Mouse (Mus musculus): ENCODE measurements around the gene Akt2. TPM values are rescaled to one million over a fixed set of nuclear protein-coding genes. Genes with fewer than 3 reads are reported as not detected.
"Not testable (repeated sequence)": the region's sequence is repeated elsewhere in the genome, so short reads cannot be mapped to it uniquely, and the experiment has no call there.

Akt2 gene
- polyA plus RNA-seq, 1 experiment from 2014 or later, result 59.6 TPM

GRCm38 (mm10) chr7:27628816-27629215 is 37.5 kb downstream of the Akt2 start:
- ATAC-seq (ENCODE audit: low read depth); H3K4me2 ChIP-seq; H3K9me3 ChIP-seq; H3K9ac ChIP-seq; H3K4me3 ChIP-seq; H3K4me1 ChIP-seq (replicated peaks); H3K27me3 ChIP-seq; H3K27ac ChIP-seq (replicated peaks): not testable (repeated sequence)
- 94% methylated on average over 7 of the region's 7 CpGs for WGBS
- H3K36me3 ChIP-seq, result peaks cover 83% of the 10 kb centered on the region

GRCm38 (mm10) chr7:27631439-27631838 is 40.1 kb downstream of the Akt2 start:
- no peak for ATAC-seq (ENCODE audit: low read depth)
- H3K27me3 ChIP-seq, result no peaks in the 10 kb centered on the region
- H3K4me3 ChIP-seq, result no peak overlapping the region
- H3K9me3 ChIP-seq, result no peaks in the 10 kb centered on the region
- no peak overlapping the region for H3K9ac ChIP-seq
- H3K4me2 ChIP-seq, result no peak overlapping the region
- WGBS, result 92% methylated on average over 4 of the region's 4 CpGs
- no peak overlapping the region for H3K27ac ChIP-seq (replicated peaks)
- H3K36me3 ChIP-seq, result peaks cover 90% of the 10 kb centered on the region
- H3K4me1 ChIP-seq (replicated peaks), result no peaks in the 10 kb centered on the region

DNA sequence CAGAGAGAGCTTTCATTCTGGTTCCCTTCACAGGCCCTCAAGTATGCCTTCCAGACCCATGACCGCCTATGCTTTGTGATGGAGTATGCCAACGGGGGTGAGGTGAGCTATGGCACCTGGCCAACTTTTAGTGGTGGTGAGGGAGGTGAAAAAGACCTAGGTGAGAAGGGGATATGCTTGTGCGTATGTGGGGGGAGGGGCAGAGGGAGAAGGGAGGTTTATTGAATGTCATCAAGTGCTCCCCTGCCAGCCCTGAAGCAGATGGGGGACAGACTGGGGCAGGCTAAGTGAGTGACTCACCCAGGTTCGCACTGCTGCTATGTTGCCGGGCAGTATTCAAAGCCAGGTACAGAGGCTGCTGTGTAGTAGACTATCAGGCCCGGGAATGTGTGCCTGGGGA is 41.8 kb downstream of the Akt2 start:
- H3K9ac ChIP-seq, result no peak overlapping the region
- ATAC-seq (ENCODE audit: low read depth), result no peak
- no peaks in the 10 kb centered on the region for H3K4me1 ChIP-seq (replicated peaks)
- H3K27me3 ChIP-seq, result no peaks in the 10 kb centered on the region
- no peak overlapping the region for H3K27ac ChIP-seq (replicated peaks)
- peaks cover 90% of the 10 kb centered on the region for H3K36me3 ChIP-seq
- WGBS, result 95% methylated on average over 6 of the region's 6 CpGs
- H3K9me3 ChIP-seq, result no peaks in the 10 kb centered on the region
- H3K4me3 ChIP-seq, result no peak overlapping the region
- no peak overlapping the region for H3K4me2 ChIP-seq

DNA sequence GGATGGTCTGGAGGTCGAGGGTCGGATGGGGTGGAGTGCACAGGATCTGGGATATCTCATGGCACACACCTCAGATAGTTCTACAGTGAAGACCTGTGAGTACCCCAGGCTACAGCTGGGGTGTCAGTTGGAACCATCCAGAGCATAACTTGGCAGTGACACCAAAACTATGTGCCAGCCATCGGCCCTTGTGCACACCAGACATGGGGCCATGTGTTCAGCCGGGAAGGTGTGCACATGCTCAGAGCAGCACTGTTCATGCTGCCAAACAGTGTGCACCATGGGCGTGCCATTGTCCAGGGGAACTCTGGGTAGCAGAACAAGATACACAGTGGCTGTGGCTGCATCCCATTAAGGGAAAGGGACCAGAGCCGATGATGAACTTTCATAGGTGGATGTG is 43.3 kb downstream of the Akt2 start:
- H3K27ac ChIP-seq (replicated peaks), result no peak overlapping the region
- H3K4me1 ChIP-seq (replicated peaks), result no peaks in the 10 kb centered on the region
- no peaks in the 10 kb centered on the region for H3K27me3 ChIP-seq
- WGBS, result 94% methylated on average over 6 of the region's 6 CpGs
- peaks cover 80% of the 10 kb centered on the region for H3K36me3 ChIP-seq
- no peak overlapping the region for H3K4me3 ChIP-seq
- ATAC-seq (ENCODE audit: low read depth), result no peak
- no peak overlapping the region for H3K4me2 ChIP-seq
- H3K9me3 ChIP-seq, result no peaks in the 10 kb centered on the region
- no peak overlapping the region for H3K9ac ChIP-seq

GRCm38 (mm10) chr7:27635094-27635493 is 43.7 kb downstream of the Akt2 start:
- H3K4me2 ChIP-seq; H3K9ac ChIP-seq; H3K4me1 ChIP-seq (replicated peaks); H3K9me3 ChIP-seq; H3K4me3 ChIP-seq; H3K27ac ChIP-seq (replicated peaks); H3K27me3 ChIP-seq: not testable (repeated sequence)
- H3K36me3 ChIP-seq, result peaks cover 81% of the 10 kb centered on the region
- 100% methylated on average over 2 of the region's 2 CpGs for WGBS
- ATAC-seq (ENCODE audit: low read depth), result 0 out of 2 replicates have a peak, but pooled peaks have one; percentile 50

DNA sequence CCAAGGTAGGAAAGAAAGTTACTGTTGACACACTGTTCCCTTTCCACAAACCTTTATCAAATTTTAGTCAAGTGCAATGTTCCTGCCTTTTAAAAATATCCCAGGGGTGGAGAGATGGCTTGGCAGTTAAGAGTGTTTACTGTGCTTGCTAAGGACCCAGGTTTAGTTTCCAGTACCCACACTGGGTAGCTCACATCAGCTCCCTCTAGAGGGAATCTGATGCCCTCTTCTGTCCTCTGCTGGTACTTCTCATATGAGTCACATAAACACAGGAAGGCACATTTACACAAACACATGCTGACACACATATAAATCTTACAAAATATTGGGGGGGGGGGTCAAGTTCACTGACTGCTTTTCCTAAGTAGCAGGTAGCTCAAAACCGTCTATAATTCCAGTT is 53.1 kb downstream of the Akt2 start:
- Histone ChIP-seq H3K4me2 (no peak overlapping the region), H3K27ac (replicated peaks) (no peak overlapping the region), H3K4me1 (replicated peaks) (no peaks in the 10 kb centered on the region), H3K9me3 (no peaks in the 10 kb centered on the region), H3K4me3 (no peak overlapping the region), H3K9ac (no peak overlapping the region), H3K27me3 (no peaks in the 10 kb centered on the region), H3K36me3 (peaks cover 7% of the 10 kb centered on the region)
- WGBS, result 52% methylated on average over 1 of the region's 1 CpGs
- ATAC-seq (ENCODE audit: low read depth), result no peak

GRCm38 (mm10) chr7:27646516-27646915 is 55.2 kb downstream of the Akt2 start:
- H3K9ac ChIP-seq, result no peak overlapping the region
- H3K36me3 ChIP-seq, result no peaks in the 10 kb centered on the region
- WGBS, result 85% methylated on average over 7 of the region's 7 CpGs
- no peaks in the 10 kb centered on the region for H3K4me1 ChIP-seq (replicated peaks)
- no peak overlapping the region for H3K27ac ChIP-seq (replicated peaks)
- H3K4me2 ChIP-seq, result no peak overlapping the region
- H3K27me3 ChIP-seq, result no peaks in the 10 kb centered on the region
- no peak overlapping the region for H3K4me3 ChIP-seq
- no peaks in the 10 kb centered on the region for H3K9me3 ChIP-seq
- ATAC-seq (ENCODE audit: low read depth), result no peak

- Histone ChIP-seq H3K27ac (replicated peaks) (no peak overlapping the region), H3K9me3 (no peaks in the 10 kb centered on the region), H3K9ac (no peak overlapping the region), H3K4me2 (no peak overlapping the region), H3K36me3 (no peaks in the 10 kb centered on the region), H3K4me3 (no peak overlapping the region), H3K27me3 (peaks cover 4% of the 10 kb centered on the region), H3K4me1 (replicated peaks) (no peaks in the 10 kb centered on the region)
- WGBS, result 82% methylated on average over 6 of the region's 6 CpGs
- ATAC-seq (ENCODE audit: low read depth), result no peak
Observed at GRCm38 (mm10) chr7:27647281-27648002, 56.1 kb downstream of the Akt2 start.

DNA sequence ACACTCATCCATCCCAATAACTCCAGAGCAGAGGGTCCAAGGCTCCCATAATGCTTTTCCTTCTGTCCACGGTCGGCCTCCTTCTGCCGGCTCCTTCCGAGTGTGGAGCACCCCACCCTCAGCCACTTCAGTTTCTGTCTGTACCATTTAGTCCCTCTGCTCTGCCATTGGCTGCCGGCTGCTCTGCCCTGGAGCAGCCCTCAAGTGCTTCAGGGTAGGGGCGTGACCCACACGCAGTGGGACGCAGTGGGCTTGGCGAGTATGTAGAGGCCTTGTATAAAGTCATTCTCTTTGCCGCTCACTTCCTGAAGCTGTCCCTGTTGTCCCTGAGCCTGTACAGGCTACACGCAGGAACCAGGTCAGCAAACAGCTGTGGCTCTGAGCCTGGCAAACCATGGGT is 58.4 kb downstream of the Akt2 start:
- 93% methylated on average over 11 of the region's 11 CpGs for WGBS
- no peak for ATAC-seq (ENCODE audit: low read depth)

DNA sequence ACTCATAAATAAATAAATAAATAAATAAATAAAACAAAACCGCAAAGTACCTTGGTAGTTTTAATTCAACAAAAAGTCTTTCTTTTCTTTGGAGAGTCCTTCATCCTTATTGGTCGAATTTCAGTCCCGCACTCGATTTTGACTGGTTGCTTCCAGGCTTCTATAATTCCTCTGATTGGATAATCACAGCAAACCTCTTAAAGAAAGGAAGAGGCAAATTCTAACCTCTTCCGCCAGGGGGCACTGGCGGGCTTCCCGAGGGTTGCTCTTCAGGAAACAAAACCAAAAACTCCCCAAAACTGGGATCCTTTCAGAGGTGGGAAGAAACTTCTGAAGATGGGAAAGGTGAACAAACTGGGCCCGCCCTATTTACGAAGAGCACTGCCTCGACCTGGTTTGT is 59.6 kb downstream of the Akt2 start:
- 8% methylated on average over 10 of the region's 10 CpGs for WGBS
- ATAC-seq (ENCODE audit: low read depth), result no peak
- H3K4me2 ChIP-seq, result no peak overlapping the region

More for the DNA sequence above, 58.4 kb downstream of the Akt2 start:
- no peak overlapping the region for H3K27ac ChIP-seq (replicated peaks)
- no peak overlapping the region for H3K4me2 ChIP-seq
- peaks cover 17% of the 10 kb centered on the region for H3K4me1 ChIP-seq (replicated peaks)
- no peak overlapping the region for H3K4me3 ChIP-seq
- no peaks in the 10 kb centered on the region for H3K9me3 ChIP-seq
- no peaks in the 10 kb centered on the region for H3K36me3 ChIP-seq
- H3K27me3 ChIP-seq, result peaks cover 11% of the 10 kb centered on the region
- no peak overlapping the region for H3K9ac ChIP-seq

GRCm38 (mm10) chr7:27653681-27654437 is 62.5 kb downstream of the Akt2 start, which contains the start of gene Ttc9b:
Ttc9b (plus strand) TSS chr7:27653915.
- peak; percentile 76 for ATAC-seq (ENCODE audit: low read depth)
- Histone ChIP-seq H3K27me3 (peaks cover 37% of the 10 kb centered on the region), H3K4me2 (peak within 1 kb of the TSS; percentile 73), H3K9me3 (no peaks in the 10 kb centered on the region), H3K27ac (replicated peaks) (peak within 1 kb of the TSS; percentile 95), H3K36me3 (peaks cover 36% of the 10 kb centered on the region), H3K4me3 (peak within 1 kb of the TSS; percentile 67), H3K4me1 (replicated peaks) (peaks cover 30% of the 10 kb centered on the region), H3K9ac (peak within 1 kb of the TSS; percentile 89)
- 3% methylated on average over 52 of the region's 62 CpGs for WGBS

More for the DNA sequence above, 59.6 kb downstream of the Akt2 start:
- Histone ChIP-seq H3K9me3 (no peaks in the 10 kb centered on the region), H3K4me3 (no peak overlapping the region), H3K36me3 (peaks cover 7% of the 10 kb centered on the region), H3K27me3 (peaks cover 18% of the 10 kb centered on the region), H3K27ac (replicated peaks) (no peak overlapping the region), H3K4me1 (replicated peaks) (peaks cover 29% of the 10 kb centered on the region), H3K9ac (no peak overlapping the region)

DNA sequence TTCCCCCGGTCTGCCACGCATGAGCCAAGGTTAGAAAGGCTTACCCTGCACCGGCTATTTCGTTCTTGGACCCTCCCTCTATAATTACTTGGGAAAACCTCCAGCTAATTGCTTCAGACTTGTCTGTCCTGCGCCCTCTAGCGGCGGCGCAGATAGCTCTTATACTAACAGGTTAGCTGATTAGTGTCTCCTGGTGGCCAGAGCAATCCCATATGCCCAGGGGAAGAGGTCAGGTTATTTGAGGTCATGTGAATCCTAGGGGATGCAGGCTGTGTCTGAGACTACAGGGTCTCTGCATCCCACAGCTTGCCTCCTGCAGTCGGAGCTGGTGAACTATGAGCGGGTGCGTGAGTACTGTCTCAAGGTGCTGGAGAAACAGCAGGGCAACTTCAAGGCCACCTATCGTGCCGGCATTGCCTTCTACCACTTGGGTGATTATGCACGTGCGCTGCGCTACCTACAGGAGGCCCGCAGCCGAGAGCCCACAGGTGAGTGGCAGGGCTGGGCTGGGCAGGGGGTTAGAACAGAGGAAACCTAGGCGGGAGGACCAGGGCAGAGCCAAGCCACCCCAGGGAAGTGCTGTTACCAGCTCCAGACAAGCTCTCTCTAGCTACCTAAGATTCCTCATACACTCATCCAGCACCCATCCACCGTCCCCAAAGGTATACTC is 63.4 kb downstream of the Akt2 start:
- H3K4me3 ChIP-seq, result peak overlapping the region; percentile 67
- peak overlapping the region; percentile 95; the same call in 1 of the 2 replicates for H3K27ac ChIP-seq (replicated peaks)
- 64% methylated on average over 20 of the region's 20 CpGs for WGBS
- H3K4me2 ChIP-seq, result peak overlapping the region; percentile 73
- H3K9me3 ChIP-seq, result no peaks in the 10 kb centered on the region
- H3K4me1 ChIP-seq (replicated peaks), result peaks cover 30% of the 10 kb centered on the region
- peak; percentile 10; the same call in 1 of the 2 replicates for ATAC-seq (ENCODE audit: low read depth)
- H3K9ac ChIP-seq, result peak overlapping the region; percentile 89; the same call in 1 of the 2 replicates
- peaks cover 45% of the 10 kb centered on the region for H3K36me3 ChIP-seq
- H3K27me3 ChIP-seq, result peaks cover 46% of the 10 kb centered on the region
